Mouse (Mus musculus) kidney, adult 18-20 months (tissue): ENCODE measurements around the gene Mgll.

Experiments used
- DNase-seq: peaks from one replicate; pipeline ENCODE4 v3.0.0; 2021

Mgll gene

DNA sequence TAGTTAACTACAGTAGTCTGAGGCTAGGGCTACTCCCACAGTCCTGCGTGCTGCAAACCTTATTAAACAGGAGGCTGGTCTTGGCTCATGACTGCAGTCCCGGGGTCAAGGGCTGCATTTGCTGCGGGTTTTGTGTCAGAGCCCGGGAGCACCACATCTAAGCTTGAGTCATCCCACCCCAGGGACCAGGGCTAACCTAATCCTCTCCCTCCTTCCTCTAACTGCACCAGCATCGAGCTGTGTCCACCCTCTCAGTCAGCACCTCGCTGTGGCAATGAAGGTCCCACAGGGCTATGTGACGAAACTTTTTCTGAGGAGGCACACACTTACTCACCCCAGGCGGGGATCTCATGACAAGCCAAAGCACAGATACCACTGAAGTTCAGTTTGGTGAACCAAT is 22.1 kb downstream of the Mgll start:
- no peak for DNase-seq

DNA sequence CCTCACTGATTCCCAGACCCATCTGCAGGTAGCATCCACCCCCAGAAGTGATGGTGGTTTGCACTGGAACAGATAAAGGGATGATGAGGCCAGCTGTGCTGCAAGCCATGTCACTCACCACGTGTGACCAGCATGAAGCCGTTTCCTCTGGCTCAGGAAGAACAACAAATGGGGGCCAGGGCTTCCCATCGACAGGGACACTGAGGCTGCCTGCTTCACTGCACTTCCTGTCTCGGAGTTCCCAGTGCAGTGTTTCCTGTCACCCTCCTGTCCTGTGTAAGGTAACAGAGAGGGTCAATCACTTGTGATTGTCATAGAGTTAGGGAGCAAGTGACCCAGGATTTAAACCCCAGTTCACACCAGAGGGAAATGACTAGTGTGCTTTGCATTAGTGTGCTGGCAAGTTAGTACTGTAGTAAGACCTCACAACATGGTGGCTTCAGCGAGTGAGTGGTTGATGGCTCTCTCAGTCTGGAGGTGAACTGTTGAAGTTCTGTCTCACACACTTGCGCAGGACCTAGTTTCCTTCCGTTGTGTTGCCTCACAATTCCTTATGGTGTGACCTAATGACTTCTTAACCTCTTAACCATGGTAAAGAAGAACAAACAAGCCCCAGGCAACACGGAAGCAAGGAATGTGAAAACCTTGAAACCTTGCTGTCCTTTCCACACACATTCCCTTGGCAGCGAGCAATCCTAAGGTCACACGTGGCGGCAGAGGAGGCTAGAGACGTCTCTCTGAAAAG is 23.3 kb downstream of the Mgll start:
- DNase-seq = no peak

DNA sequence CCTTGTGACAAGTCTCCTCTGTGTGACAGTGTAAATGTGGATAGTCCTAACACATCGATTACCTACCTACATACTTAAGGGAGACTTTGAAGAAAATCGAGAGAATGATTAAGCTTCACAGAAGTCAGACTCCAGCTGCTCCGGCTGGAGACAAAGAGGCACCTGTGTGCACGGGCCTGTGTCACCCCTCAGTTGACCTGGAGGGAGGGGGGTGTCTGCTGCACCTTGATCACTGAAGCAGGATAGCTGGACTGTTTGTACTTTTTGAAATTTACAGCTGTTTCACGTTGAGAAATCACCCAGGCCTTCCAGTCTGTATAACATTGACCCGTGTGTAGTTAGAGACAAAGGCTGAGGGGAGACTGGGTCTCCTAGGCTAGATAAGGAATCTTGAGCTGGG is 26.7 kb downstream of the Mgll start:
- no peak for DNase-seq

DNA sequence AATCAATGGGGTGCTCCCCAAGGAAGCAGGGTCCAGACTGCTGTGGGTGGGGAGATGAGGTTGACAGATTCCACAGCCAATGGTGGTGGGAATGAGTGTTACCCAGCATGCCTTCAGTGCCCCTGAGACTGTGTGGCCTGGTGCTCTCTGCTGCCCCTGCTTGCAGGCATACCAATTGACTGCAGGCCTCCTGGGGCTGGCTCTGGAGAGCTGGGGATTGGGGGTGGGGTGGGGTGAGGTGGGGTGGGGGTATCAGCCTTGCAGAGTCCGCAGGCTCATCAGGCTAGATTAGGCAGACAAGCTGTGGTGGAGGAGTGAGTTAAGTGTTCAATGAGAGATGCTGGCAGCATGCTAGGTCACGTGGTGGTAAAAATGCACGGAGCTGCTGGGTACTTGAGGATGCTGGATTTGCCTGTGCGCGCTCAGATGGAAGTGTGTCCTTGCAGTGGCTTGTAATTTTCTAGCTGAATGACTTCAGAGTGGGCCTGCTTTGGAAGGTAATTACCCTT is 28.6 kb downstream of the Mgll start:
- DNase-seq = peak; percentile 59

DNA sequence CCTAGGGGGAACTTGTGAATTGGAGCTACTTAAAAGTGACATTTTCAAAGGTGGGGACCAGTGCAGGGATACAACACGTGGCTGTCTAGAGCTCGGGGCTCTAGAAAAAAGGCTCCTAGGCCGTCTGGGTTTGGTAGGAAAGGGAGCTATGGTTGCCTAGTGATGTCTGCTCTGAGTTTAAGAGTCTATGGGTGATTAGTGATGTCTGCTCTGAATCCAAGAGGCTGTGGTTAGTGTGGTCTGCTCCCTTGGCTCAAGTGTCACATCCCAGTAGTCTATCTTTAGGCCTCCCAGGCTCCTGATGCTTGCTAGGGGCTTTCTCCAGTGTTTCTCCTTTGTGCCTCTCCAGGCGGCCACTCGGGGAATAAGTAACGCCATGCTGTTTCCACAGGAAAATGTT is 29.4 kb downstream of the Mgll start:
- DNase-seq = no peak

DNA sequence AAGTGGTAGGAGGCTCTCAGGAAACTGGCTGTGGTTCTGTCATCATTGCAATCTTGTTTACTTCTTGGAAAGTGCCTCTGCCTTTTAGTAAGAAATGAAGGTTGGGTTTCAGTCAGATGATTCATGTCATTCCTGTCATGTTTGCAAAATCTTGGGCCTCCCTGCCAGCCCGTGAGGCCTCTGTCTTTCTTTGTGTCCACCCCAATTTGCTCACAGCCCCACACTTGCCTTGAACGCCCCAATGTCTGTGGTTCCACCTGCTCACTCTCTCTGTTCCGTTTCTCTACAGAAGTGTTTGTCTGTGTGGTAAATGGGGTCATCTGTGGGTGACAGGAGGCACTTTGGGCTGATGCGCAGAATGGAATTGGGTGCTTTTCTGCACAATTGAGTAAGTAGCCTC is 32.8 kb downstream of the Mgll start:
- DNase-seq = no peak

DNA sequence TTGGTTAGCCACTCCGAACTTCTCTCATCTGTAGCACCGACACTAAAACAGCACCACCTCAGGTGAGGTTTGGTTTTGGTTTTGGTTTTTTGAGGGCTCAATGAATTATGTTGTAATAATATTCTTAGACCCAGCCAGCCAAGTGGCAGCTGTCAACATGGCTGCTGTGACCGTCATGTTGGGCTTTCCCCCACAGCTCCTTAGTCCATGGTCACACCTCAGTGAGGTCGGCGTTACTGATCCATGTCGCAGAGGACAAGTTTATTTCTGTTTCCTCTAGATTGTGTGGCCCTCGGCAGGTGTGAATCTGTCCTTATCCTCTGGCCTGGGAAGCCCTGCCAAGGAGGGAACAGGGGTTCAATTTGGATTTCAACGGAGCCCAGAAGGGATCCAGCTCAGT is 33.9 kb downstream of the Mgll start:
- no peak for DNase-seq

DNA sequence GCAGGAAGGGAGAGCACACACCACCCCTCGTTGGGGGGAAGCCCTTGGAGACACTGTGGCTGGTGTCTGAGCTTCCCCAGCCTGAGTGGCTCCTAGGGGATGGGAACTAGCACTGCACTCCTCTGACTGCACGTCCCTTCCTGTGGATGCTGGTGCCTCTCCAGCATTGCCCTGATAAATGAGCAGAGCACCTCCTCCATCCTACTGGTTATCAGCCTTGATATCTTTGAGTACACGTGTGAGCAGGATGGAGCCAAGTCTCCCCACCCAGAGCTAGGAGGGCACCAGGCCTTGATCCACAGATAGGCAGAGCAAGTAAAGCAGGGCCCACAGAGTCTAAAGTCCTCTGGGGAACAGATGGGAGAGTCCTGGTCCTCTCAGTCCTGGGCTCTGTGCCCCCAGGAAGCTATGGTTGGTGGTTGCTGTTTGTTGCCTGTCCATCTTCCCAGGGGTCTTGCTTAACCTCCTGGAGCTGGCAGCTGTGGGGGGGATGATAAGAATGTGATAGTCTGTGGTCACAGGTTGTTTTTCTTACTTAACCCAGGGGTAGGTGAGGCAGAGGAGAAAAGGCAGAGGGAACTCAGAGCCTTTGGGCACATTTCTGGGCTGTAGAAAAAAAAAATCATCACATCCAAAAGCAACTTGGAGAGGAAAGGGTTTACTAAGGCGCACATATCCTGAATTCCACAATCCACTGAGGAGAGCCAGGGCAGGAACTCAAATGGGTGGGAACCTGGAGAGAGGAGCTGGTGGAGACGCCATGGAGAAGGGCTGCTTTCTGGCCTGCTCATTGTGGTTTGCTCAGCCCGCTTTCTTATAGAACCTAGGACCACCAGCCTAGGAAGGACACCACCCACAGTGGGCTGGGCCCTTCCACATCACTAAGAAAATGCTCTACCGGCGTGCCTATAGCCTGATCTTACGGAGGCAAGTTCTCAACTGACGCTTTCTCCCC is 34.6 kb downstream of the Mgll start:
- no peak for DNase-seq

DNA sequence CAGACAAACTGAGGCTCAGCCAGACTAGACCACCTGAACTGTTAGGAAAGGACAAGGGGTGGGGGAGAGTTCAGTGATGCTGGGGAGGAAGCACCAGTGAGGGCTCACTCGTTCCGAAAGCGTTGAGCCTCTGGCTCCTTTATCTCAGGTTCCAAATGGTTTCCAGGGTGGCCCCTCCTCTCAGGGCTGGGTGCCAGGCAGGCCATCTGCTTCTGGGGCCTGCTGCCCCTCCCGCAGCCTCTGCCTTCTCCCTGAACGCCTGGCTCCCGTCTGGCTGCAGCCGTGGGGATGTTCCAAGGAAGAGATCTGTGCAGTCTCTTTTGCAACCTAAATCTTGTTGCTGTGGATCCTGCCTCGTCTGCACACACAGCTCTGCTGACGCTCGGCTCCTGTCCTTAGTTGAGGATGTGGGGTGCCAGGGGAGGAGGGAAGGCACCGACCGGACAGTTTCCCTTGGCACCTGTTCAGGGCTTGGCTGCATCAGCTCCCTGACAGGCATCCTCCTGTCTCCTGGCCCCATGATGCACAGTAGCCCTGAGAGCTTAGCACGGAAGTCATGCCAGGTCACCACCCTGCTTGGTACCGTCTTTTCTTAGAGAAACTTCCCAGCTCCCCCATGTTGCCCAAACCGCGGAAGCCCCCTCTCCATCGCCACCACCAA is 35.7 kb downstream of the Mgll start:
- DNase-seq = peak; percentile 56

DNA sequence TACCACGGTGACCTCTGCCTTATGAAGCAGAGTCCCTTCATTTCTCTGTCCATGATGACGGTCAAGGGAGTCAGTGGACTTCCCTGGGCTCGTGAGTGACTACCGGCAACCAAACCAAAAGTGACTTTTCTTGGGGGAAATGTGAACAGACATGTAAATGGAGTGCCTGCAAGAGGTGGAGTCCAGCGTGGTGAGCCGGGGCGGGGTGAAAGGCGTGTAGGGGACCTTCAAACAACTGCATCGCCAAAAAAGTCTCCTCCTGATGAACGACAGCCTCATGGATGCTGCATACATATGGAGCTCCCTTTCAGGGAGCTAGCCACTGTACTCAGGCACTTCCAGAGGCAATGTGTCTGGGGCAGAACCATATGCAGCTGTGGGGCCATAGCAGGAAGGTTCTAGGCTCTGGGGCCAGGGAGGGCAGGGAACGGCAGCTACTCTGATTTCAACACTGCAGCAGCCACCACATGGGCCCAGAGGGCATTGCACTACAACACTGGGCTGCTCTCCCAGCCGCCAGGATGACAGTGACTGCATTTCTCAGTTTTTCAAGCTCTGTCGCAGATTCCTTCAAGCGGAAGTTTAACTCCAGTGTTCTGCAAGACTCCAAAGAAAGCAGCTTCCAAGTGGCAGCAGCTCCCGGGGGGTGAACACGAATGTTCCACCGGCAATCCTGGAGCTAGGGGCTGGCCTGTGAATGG is 36.9 kb downstream of the Mgll start:
- no peak for DNase-seq

DNA sequence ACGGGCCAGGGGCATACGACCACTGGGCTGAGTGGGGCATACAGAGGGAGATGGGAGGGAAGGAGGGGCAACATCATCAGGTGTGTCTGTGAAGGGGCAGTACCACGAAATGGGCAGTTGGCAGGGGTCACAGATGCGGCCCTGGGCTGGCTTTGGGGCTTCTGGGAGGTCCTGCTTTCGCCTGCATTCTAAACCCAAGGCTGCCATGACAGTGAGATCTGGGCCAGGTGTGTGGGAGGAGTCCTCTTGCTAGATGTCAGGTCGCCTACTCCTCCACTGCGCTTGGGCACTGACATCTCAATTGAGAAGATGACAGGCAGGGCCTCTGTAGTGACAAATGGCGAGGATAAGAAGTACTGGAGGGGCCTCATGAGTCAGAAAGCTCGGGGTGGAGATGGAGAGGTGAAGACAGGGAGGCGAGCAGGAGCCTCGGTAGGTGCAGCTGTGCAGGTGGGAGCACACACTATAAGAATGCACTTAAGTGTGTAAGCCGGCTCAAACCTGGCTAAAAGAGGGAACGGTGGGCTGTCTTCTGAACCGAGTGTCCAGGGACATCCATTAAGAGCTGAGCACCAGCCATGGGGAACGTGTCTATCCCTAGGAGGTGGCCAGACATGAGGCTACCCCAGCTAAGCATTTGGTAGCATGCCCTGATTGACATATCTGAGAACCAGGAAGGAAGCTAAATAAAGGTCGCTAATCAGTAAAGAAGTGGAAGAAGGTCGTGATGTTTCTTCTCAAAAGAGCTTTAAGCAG is 37.6 kb downstream of the Mgll start:
- no peak for DNase-seq

DNA sequence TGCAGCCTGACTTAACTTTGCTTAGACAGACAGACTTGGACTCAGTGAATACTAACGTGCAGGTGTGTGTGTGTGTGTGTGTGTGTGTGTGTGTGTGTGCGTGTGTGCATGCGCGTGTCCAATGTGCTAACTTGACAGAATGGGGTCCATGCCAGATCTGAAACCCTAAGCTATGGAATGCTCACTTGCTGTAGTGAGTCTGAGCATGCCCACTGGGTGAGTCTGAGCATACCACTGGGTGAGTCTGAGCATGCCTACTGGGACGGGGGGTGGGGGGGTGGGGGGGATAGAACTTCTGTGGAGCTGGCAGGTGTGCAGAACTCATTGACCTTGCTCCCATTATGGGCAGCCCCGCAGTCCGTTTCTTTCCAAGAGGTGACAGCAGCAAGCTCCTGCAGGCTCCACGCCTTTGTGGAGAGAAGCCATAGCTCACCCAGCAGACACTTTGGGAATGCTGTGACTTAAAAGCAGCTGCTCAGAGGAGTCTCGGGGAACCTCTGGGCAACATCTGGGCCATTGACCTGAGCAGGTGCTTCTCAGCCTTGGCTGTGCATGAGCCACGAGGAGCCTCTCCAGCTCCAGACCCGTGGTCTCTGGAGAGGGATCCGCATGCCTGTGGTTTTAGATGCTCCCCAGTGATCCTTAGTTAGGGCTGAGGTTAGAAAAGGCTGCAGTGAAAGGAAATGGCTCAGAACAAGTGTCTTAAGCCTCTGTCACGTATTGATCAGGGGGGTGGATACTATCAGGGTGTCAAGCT is 38.4 kb downstream of the Mgll start:
- no peak for DNase-seq

DNA sequence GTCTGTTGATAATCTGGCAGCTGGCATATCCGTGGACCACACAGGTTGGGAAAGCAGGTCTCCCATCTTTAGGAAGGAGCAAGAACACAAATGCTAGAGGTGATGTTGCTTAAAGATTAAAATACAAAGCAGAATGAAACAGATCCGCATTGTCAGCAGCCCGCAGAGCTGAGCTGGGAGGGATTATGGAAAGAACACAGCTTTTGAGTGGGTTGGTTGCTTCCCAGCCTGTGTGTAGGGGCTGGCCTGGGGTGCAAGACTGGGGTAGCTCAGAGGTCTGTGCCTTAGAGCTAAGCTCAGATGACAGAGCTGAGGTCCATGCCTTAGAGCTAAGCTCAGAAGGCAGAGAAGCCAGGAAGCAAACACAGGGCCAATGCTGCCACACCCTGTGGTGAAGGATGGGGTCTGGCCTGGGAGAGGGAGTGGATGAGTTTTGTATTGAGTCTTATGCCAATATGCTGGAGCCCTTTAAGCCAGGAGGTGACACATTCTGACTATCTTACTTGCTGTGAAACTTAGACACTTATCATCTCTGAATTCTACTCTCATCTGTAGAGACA is 39.4 kb downstream of the Mgll start:
- DNase-seq = no peak

DNA sequence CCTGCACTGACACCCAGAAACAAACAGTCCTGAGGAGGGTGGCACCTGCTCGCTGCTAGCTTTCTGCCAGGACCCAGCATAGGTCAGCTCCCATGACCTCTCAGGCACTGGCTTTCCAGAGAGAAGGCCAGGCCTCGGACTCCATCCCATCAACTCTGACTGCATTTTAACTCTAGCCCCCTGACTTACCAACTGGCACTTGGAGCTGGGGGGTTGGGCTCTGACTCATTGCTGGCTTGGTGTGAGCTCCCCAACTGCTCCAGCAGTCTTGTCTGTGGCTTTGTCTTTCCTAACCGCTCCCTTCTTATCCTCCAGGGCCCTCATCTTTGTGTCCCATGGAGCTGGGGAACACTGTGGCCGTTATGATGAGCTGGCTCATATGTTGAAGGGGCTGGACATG is 40.1 kb downstream of the Mgll start:
- no peak for DNase-seq

DNA sequence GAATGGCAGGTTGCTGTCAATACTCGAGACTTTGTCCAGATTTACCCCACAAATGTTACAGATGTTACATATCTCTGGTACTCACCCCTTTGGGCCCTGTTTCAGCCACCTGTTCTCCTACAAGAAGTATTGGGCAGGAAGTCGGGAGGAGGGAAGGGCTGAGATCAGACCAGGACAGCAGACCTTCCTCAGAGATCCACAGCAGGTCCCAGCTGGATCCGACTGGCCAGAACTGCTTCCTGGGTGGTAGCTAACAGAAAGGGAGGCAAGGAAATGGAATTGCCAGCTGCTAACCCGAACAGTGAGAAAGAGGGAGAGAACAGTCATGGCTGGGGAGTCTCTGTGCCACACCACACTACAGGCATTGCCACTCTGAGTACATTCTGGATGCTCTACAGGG is 43.5 kb downstream of the Mgll start:
- no peak for DNase-seq

DNA sequence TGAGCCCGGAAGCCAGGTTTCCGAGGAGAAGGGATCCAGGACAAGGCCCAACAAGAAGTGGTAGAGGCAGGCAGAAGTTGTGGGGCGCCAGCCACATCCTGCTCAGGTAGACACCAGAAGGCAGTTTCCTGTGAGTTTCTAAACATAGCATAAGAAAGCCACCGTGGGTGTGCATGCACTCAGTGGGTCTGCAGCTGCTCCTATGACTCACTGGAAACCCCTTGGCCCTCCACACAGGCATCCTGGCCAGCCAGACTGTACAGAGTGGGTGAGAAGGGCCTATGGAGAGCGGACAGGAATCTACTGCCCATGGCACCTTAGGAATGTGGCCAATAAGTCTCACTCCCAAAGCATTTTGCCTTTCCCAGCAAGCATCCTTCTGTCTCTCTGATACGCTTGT is 45.5 kb downstream of the Mgll start:
- no peak for DNase-seq

DNA sequence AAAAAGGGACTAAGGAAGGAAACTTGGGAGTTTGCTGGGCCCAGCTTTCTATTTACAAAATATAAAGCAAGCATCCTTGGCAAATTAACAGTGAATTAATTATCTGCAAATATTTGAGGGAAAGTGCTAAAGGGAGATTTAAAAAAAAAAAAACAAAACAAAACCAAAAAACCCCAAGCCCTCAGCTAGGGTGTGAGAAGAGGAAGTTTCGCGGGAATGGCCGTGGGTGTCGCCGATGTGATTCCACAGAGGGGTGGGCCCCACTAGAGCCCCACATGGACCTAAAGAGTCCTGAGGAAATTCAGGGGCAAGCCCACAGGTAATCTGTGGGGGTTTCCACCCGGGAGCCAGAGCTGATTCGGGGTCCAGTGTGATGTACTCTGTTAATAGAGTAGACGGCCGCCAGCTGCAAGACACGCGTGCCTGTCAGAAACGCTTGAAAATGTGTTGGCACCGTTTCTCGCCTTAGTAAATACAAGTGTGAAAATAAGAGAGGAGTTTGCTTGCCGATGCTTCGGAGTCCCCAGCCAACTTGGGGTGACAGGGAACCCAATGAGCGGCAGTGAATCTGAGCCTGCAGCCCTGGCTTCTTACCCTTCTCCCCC is 46.2 kb downstream of the Mgll start:
- no peak for DNase-seq

DNA sequence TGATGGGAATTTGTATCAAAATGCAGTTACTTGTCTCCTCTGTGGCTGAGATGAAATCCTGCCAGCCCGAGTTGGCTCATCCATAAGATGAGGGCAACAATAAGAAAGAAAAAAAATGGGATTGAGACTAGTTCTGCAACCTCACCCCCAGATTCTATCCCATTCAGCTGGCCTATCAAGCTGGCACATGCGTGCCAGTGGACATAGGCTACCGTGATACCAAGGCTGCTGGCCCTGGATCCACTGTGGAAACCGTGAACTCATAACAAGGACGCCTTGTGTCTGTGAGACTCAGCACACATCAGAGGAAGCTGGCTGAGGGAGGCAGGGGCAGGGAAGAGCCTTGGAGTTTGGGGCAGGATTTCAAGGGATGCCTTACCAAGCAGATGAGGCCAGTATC is 46.8 kb downstream of the Mgll start:
- DNase-seq = no peak

DNA sequence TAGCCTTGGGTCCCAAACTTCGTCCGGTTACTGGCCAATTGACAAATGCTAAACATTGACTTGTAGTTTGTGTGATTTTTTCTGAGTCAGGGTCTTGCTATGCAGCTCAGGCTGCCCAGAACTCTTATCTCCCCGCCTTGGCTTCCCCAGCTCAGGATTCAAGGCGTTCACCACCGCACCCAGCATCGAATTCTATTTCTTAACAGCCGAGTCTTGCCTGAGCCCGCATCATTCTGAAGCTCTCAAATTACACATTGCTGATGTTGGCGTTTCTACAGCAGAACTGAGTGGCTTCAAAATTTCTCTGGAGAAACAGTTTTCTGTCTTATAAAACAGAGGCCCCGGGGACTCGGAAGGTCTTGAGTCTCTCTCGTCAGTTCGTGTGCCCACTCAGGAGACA is 47.8 kb downstream of the Mgll start:
- DNase-seq = no peak

DNA sequence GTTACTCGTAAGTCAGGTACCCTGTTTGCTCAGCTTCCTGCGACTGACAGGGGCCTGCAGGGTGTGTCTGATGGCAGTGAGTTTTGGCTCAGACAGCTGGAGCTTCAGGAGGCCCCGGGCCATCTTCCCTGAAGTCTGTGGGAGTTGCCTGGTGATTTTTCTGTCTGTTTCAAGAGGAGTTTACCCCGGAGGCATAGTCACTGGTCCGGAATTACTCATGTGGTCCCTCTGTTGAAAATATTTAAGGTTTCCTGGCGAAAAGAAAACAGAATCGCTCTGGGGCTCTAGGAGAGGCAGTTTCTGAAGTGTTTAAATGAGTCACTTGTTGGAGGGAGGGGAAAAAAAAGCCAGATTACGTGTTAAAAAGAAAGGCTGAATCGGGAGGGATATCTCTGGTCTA is 49.8 kb downstream of the Mgll start:
- no peak for DNase-seq

DNA sequence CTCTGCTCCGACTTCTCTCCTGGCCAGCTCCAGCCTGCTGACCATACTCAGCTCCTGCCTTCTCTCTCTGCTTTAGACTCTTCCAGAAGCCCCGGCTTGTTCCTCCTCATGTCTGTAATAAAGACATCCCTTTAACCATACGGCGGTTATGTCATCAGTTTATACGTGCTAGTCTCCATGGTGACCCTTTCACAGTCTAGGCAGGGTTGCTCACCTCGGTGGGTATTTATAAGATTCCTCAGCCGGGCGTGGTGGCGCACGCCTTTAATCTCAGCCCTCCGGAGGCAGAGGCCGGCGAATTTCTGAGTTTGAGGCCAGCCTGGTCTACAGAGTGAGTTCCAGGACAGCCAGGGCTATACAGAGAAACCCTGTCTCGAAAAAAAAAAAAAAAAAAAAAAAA is 51.1 kb downstream of the Mgll start:
- no peak for DNase-seq
